Mouse (Mus musculus) WW6 (cell line): ENCODE measurements at regions not wholly inside any gene's neighbourhood (a gene's known extent, or its start where the extent isn't known, plus 50 kb on each side); places are given as distances from the start of the nearest gene placed in this dataset.

Source experiments
- DNase-seq: peaks from one replicate; pipeline ENCODE4 v3.0.0-alpha.2; 2013; ENCODE audit warnings: low read depth, low spot score

- no peak for DNase-seq
Measured at GRCm38 (mm10) chr11:63570646-63571045, 351.4 kb downstream of the Hs3st3b1 start.

GRCm38 (mm10) chr11:63573271-63573670 lies 348.8 kb downstream of the Hs3st3b1 start:
- DNase-seq: no peak

GRCm38 (mm10) chr11:63583321-63583720 lies 338.8 kb downstream of the Hs3st3b1 start:
- DNase-seq: no peak

GRCm38 (mm10) chr11:63585216-63585869 lies 336.7 kb downstream of the Hs3st3b1 start:
- no peak for DNase-seq

- no peak for DNase-seq
Measured at GRCm38 (mm10) chr11:63620220-63620619, 301.9 kb downstream of the Hs3st3b1 start.

- DNase-seq: no peak
Measured at GRCm38 (mm10) chr11:63630336-63630735, 291.8 kb downstream of the Hs3st3b1 start.

- no peak for DNase-seq
Measured at GRCm38 (mm10) chr11:63657057-63657456, 265.0 kb downstream of the Hs3st3b1 start.

GRCm38 (mm10) chr11:63665268-63665934 lies 256.7 kb downstream of the Hs3st3b1 start:
- DNase-seq: no peak

GRCm38 (mm10) chr11:63670477-63670876 lies 251.6 kb downstream of the Hs3st3b1 start:
- no peak for DNase-seq

- DNase-seq: no peak
Measured at GRCm38 (mm10) chr11:63671816-63672215, 250.3 kb downstream of the Hs3st3b1 start.

GRCm38 (mm10) chr11:63677921-63678320 lies 244.2 kb downstream of the Hs3st3b1 start:
- DNase-seq: no peak

- no peak for DNase-seq
Measured at GRCm38 (mm10) chr11:63678382-63678905, 243.6 kb downstream of the Hs3st3b1 start.

- DNase-seq: no peak
Measured at GRCm38 (mm10) chr11:63679491-63679890, 242.6 kb downstream of the Hs3st3b1 start.

GRCm38 (mm10) chr11:63684228-63684980 lies 237.7 kb downstream of the Hs3st3b1 start:
- DNase-seq: no peak

GRCm38 (mm10) chr11:63691041-63691440 lies 231.0 kb downstream of the Hs3st3b1 start:
- peak; percentile 36 for DNase-seq

GRCm38 (mm10) chr11:63704995-63705580 lies 217.0 kb downstream of the Hs3st3b1 start:
- no peak for DNase-seq

GRCm38 (mm10) chr11:63706057-63706456 lies 216.0 kb downstream of the Hs3st3b1 start:
- no peak for DNase-seq

- no peak for DNase-seq
Measured at GRCm38 (mm10) chr11:63707093-63707492, 215.0 kb downstream of the Hs3st3b1 start.

GRCm38 (mm10) chr11:63708412-63708811 lies 213.7 kb downstream of the Hs3st3b1 start:
- DNase-seq: no peak

GRCm38 (mm10) chr11:63712053-63712864 lies 209.8 kb downstream of the Hs3st3b1 start:
- no peak for DNase-seq

GRCm38 (mm10) chr11:63722261-63722660 lies 199.8 kb downstream of the Hs3st3b1 start:
- DNase-seq: no peak
